Mouse (Mus musculus): ENCODE measurements around the gene Gan. TPM values are rescaled to one million over a fixed set of nuclear protein-coding genes. Genes with fewer than 3 reads are reported as not detected.

Gan gene
- polyA plus RNA-seq, 1 experiment from 2014 or later: 3.5 TPM

- Histone ChIP-seq H3K9ac (replicated peaks) (no peak overlapping the region), H3K4me1 (no peaks in the 10 kb centered on the region; the same call in 1 of the 2 replicates), H3K9me3 (no peaks in the 10 kb centered on the region), H3K4me3 (no peak overlapping the region), H3K36me3 (no peaks in the 10 kb centered on the region), H3K27ac (replicated peaks) (no peak overlapping the region), H3K4me2 (replicated peaks) (no peak overlapping the region), H3K27me3 (no peaks in the 10 kb centered on the region)
- no peak for ATAC-seq (replicated peaks)
- 95% methylated on average over 4 of the region's 4 CpGs for WGBS
These were observed 7.6 kb downstream of the Gan start for GRCm38 (mm10) chr8:117165542-117165941.

- Histone ChIP-seq H3K4me2 (replicated peaks) (no peak overlapping the region), H3K36me3 (no peaks in the 10 kb centered on the region), H3K9ac (replicated peaks) (no peak overlapping the region), H3K4me3 (no peak overlapping the region), H3K27ac (replicated peaks) (no peak overlapping the region), H3K27me3 (no peaks in the 10 kb centered on the region), H3K9me3 (no peaks in the 10 kb centered on the region), H3K4me1 (no peaks in the 10 kb centered on the region; the same call in 1 of the 2 replicates)
- WGBS: 87% methylated on average over 2 of the region's 2 CpGs
- ATAC-seq (replicated peaks): no peak
These were observed 8.6 kb downstream of the Gan start for GRCm38 (mm10) chr8:117166515-117166914.

- WGBS: 72% methylated on average over 8 of the region's 8 CpGs
- Histone ChIP-seq H3K4me1 (no peaks in the 10 kb centered on the region), H3K4me3 (no peak overlapping the region), H3K9me3 (no peaks in the 10 kb centered on the region), H3K9ac (replicated peaks) (no peak overlapping the region), H3K27me3 (no peaks in the 10 kb centered on the region), H3K27ac (replicated peaks) (no peak overlapping the region), H3K4me2 (replicated peaks) (no peak overlapping the region), H3K36me3 (no peaks in the 10 kb centered on the region)
- no peak for ATAC-seq (replicated peaks)
These were observed 9.4 kb downstream of the Gan start for GRCm38 (mm10) chr8:117167243-117167883.

- Histone ChIP-seq H3K36me3 (no peaks in the 10 kb centered on the region), H3K4me2 (replicated peaks) (no peak overlapping the region), H3K4me1 (no peaks in the 10 kb centered on the region; the same call in 1 of the 2 replicates), H3K4me3 (no peak overlapping the region), H3K27ac (replicated peaks) (no peak overlapping the region), H3K9ac (replicated peaks) (no peak overlapping the region), H3K27me3 (no peaks in the 10 kb centered on the region), H3K9me3 (no peaks in the 10 kb centered on the region)
- WGBS: 92% methylated on average over 9 of the region's 9 CpGs
- ATAC-seq (replicated peaks): no peak
These were observed 10.4 kb downstream of the Gan start for GRCm38 (mm10) chr8:117168378-117168777.

GRCm38 (mm10) chr8:117171826-117172225, 13.9 kb downstream of the Gan start:
- Histone ChIP-seq H3K9me3 (no peaks in the 10 kb centered on the region), H3K4me1 (no peaks in the 10 kb centered on the region; the same call in 1 of the 2 replicates), H3K27ac (replicated peaks) (no peak overlapping the region), H3K4me2 (replicated peaks) (no peak overlapping the region), H3K36me3 (no peaks in the 10 kb centered on the region), H3K27me3 (no peaks in the 10 kb centered on the region), H3K9ac (replicated peaks) (no peak overlapping the region), H3K4me3 (no peak overlapping the region)
- ATAC-seq (replicated peaks): no peak
- WGBS: 90% methylated on average over 3 of the region's 3 CpGs

GRCm38 (mm10) chr8:117172904-117173303, 15.0 kb downstream of the Gan start:
- Histone ChIP-seq H3K9me3 (no peaks in the 10 kb centered on the region), H3K27me3 (no peaks in the 10 kb centered on the region), H3K36me3 (no peaks in the 10 kb centered on the region), H3K4me3 (no peak overlapping the region), H3K4me1 (no peaks in the 10 kb centered on the region; the same call in 1 of the 2 replicates), H3K4me2 (replicated peaks) (no peak overlapping the region), H3K27ac (replicated peaks) (no peak overlapping the region), H3K9ac (replicated peaks) (no peak overlapping the region)
- no peak for ATAC-seq (replicated peaks)
- 59% methylated on average over 7 of the region's 7 CpGs for WGBS

- 74% methylated on average over 3 of the region's 3 CpGs for WGBS
- no peaks in the 10 kb centered on the region for H3K27me3 ChIP-seq
- no peak overlapping the region for H3K4me3 ChIP-seq
- ATAC-seq (replicated peaks): no peak
- H3K9me3 ChIP-seq: no peaks in the 10 kb centered on the region
- H3K27ac ChIP-seq (replicated peaks): no peak overlapping the region
- H3K4me1 ChIP-seq: no peaks in the 10 kb centered on the region; the same call in 1 of the 2 replicates
- H3K36me3 ChIP-seq: no peaks in the 10 kb centered on the region
- H3K4me2 ChIP-seq (replicated peaks): no peak overlapping the region
- H3K9ac ChIP-seq (replicated peaks): no peak overlapping the region
These were observed 15.8 kb downstream of the Gan start for GRCm38 (mm10) chr8:117173690-117174089.

- no peak overlapping the region for H3K4me2 ChIP-seq (replicated peaks)
These were observed 16.6 kb downstream of the Gan start for GRCm38 (mm10) chr8:117174536-117174935.

GRCm38 (mm10) chr8:117176308-117176707, 18.4 kb downstream of the Gan start:
- H3K4me3 ChIP-seq: no peak overlapping the region
- H3K4me2 ChIP-seq (replicated peaks): no peak overlapping the region
- H3K27me3 ChIP-seq: no peaks in the 10 kb centered on the region
- no peaks in the 10 kb centered on the region; the same call in 1 of the 2 replicates for H3K4me1 ChIP-seq
- WGBS: 85% methylated on average over 5 of the region's 5 CpGs
- no peak overlapping the region for H3K9ac ChIP-seq (replicated peaks)
- H3K27ac ChIP-seq (replicated peaks): no peak overlapping the region
- H3K9me3 ChIP-seq: no peaks in the 10 kb centered on the region
- H3K36me3 ChIP-seq: no peaks in the 10 kb centered on the region
- ATAC-seq (replicated peaks): no peak

More at GRCm38 (mm10) chr8:117174536-117174935, 16.6 kb downstream of the Gan start:
- no peak overlapping the region for H3K9ac ChIP-seq (replicated peaks)
- no peaks in the 10 kb centered on the region for H3K27me3 ChIP-seq
- no peak overlapping the region for H3K27ac ChIP-seq (replicated peaks)
- 94% methylated on average over 5 of the region's 5 CpGs for WGBS
- H3K36me3 ChIP-seq: no peaks in the 10 kb centered on the region
- no peaks in the 10 kb centered on the region; the same call in 1 of the 2 replicates for H3K4me1 ChIP-seq
- no peak for ATAC-seq (replicated peaks)
- H3K4me3 ChIP-seq: no peak overlapping the region
- H3K9me3 ChIP-seq: no peaks in the 10 kb centered on the region

GRCm38 (mm10) chr8:117177236-117177635, 19.3 kb downstream of the Gan start:
- 85% methylated on average over 7 of the region's 7 CpGs for WGBS
- Histone ChIP-seq H3K27ac (replicated peaks) (no peak overlapping the region), H3K4me3 (no peak overlapping the region), H3K36me3 (no peaks in the 10 kb centered on the region), H3K4me2 (replicated peaks) (no peak overlapping the region), H3K27me3 (no peaks in the 10 kb centered on the region), H3K4me1 (no peaks in the 10 kb centered on the region; the same call in 1 of the 2 replicates), H3K9me3 (no peaks in the 10 kb centered on the region), H3K9ac (replicated peaks) (no peak overlapping the region)
- ATAC-seq (replicated peaks): no peak

GRCm38 (mm10) chr8:117178039-117178438, 20.1 kb downstream of the Gan start:
- Histone ChIP-seq H3K4me3 (no peak overlapping the region), H3K4me1 (no peaks in the 10 kb centered on the region), H3K36me3 (no peaks in the 10 kb centered on the region), H3K27ac (replicated peaks) (no peak overlapping the region), H3K4me2 (replicated peaks) (no peak overlapping the region), H3K9ac (replicated peaks) (no peak overlapping the region), H3K27me3 (no peaks in the 10 kb centered on the region), H3K9me3 (no peaks in the 10 kb centered on the region)
- 81% methylated on average over 2 of the region's 2 CpGs for WGBS
- ATAC-seq (replicated peaks): no peak

- Histone ChIP-seq H3K36me3 (peaks cover under 1% of the 10 kb centered on the region; the same call in 1 of the 2 replicates), H3K27me3 (no peaks in the 10 kb centered on the region), H3K4me1 (no peaks in the 10 kb centered on the region), H3K9me3 (no peaks in the 10 kb centered on the region), H3K27ac (replicated peaks) (no peak overlapping the region), H3K9ac (replicated peaks) (no peak overlapping the region), H3K4me3 (no peak overlapping the region), H3K4me2 (replicated peaks) (no peak overlapping the region)
- WGBS: 95% methylated on average over 6 of the region's 6 CpGs
- ATAC-seq (replicated peaks): no peak
These were observed 20.7 kb downstream of the Gan start for GRCm38 (mm10) chr8:117178676-117179075.

GRCm38 (mm10) chr8:117182746-117183145, 24.8 kb downstream of the Gan start:
- no peak for ATAC-seq (replicated peaks)
- H3K9ac ChIP-seq (replicated peaks): no peak overlapping the region
- 98% methylated on average over 4 of the region's 4 CpGs for WGBS

More at GRCm38 (mm10) chr8:117182746-117183145, 24.8 kb downstream of the Gan start:
- H3K27ac ChIP-seq (replicated peaks): no peak overlapping the region
- peaks cover 14% of the 10 kb centered on the region; the same call in 1 of the 2 replicates for H3K36me3 ChIP-seq
- no peaks in the 10 kb centered on the region for H3K27me3 ChIP-seq
- no peak overlapping the region for H3K4me3 ChIP-seq
- H3K9me3 ChIP-seq: no peaks in the 10 kb centered on the region
- no peaks in the 10 kb centered on the region for H3K4me1 ChIP-seq
- H3K4me2 ChIP-seq (replicated peaks): no peak overlapping the region

Measured in forebrain, embryonic 15.5 days (tissue).